Mouse (Mus musculus): ENCODE measurements around the gene Rap1a.

DNA sequence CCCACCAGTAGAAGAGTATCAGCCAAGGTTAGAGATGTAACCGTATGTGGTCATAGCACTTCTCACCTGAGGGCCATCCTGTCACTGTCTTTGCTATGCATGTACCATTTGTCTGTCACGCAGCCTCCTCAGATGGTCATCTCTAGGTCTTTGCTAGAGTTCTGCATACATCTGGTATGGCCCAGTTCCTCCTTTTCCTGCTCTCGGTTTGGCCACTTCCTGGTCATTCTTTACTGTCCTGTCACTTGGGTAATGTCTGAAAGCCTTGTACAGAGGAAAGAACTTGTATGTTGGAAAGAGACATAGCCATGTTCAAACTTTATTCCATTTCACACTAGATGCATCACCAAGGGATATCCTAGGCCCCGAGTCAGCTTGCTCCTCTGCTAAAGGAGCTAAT is 38.7 kb upstream of the Rap1a start:
- no peak for TF ChIP-seq CTCF (IDR thresholded peaks at IDR 0.05)
- no peak for TF ChIP-seq POLR2A (IDR thresholded peaks at IDR 0.05; ENCODE audit: insufficient read depth, low read depth, low read length)

Measured in heart, adult 2 months (tissue).